ENCODE assay signal across 14 mouse cellular contexts in the genomic region with DNA sequence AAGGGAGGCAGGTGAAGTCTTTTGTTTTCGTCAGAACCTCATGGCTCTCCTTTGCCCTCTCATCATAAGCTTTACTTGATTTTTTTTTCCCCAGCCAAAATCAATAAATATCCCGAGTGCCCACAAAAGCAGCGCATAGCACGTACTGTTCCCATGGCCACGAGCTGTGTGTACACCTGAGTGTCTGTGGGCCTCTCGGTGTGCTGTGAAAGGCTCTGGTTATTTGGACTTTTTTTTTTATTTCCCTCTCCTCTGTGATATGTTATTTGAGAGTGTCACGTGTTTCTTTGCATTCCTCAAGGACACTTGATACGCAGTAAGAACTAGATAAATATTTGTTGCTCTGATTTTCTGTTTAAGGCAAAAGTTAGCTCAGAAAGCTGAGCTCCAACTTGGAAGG. TPM values are rescaled to one million over a fixed set of nuclear protein-coding genes. Genes with fewer than 3 reads are reported as not detected.
DNase-seq lines count a peak whose midpoint lies in the region; ATAC-seq and TF ChIP-seq lines count a peak whose summit lies in the region.
"Had no signal": no experiment of that assay in that cellular context is flagged by ENCODE, and none has a peak within 500 bp of the region (broad histone marks: within the 10 kb centered on the region; RNA-seq: fewer than 3 reads in every experiment).

No protein-coding gene starts in this region.

- no peak for TF ChIP-seq CTCF in lung, adult 2 months (IDR thresholded peaks at IDR 0.05; ENCODE audit: insufficient read depth, low read length)

- H3K9me3 ChIP-seq in liver, embryonic 16.5 days (replicated peaks; ENCODE audit: control insufficient read depth, low read length), result no peaks in the 10 kb centered on the region
- no peaks in the 10 kb centered on the region for H3K9me3 ChIP-seq in liver, embryonic 12.5 days (replicated peaks)
- H3K9me3 ChIP-seq in stomach, embryonic 15.5 days, result no peaks in the 10 kb centered on the region
- H3K9me3 ChIP-seq: liver, embryonic 15.5 days had no signal

- peak; percentile 66 for DNase-seq in heart, adult 11 months
- DNase-seq in heart, postnatal 25 days (ENCODE audit: low spot score), result no peak
- DNase-seq in lung, adult 2 months, result peak; percentile 64
- DNase-seq in ovary, postnatal 14 days (ENCODE audit: low spot score), result no peak
- DNase-seq in testis, postnatal 10 days (ENCODE audit: low spot score), result no peak
- DNase-seq: adrenal gland, adult 2 months; forebrain, postnatal 0 days; gastrocnemius, postnatal 36 days; kidney, adult 11 months; thymus, postnatal 25 days had no signal

- no peak overlapping the region for H3K4me2 ChIP-seq in liver, embryonic 16.5 days (ENCODE audit: low read depth, low read length)
- H3K4me2 ChIP-seq in liver, embryonic 12.5 days, result no peak overlapping the region
- H3K4me2 ChIP-seq in stomach, embryonic 15.5 days, result peak overlapping the region; percentile 19; the same call in 1 of the 2 replicates
- H3K4me2 ChIP-seq: liver, embryonic 15.5 days had no signal

- no peak overlapping the region for H3K4me3 ChIP-seq in liver, embryonic 16.5 days (ENCODE audit: low read depth, low read length)
- no peak overlapping the region for H3K4me3 ChIP-seq in liver, embryonic 12.5 days
- no peak overlapping the region for H3K4me3 ChIP-seq in lung, adult 2 months (replicated peaks; ENCODE audit: extremely low read depth, low read depth, low read length)
- no peak overlapping the region for H3K4me3 ChIP-seq in stomach, embryonic 15.5 days (replicated peaks)
- H3K4me3 ChIP-seq: liver, embryonic 15.5 days had no signal

- 0 out of 2 replicates have a peak, but pooled peaks have one; percentile 39 for ATAC-seq in liver, embryonic 16.5 days (ENCODE audit: low read depth)
- no peak for ATAC-seq in liver, embryonic 12.5 days
- ATAC-seq in stomach, embryonic 15.5 days (ENCODE audit: insufficient read depth, low FRiP score, low read depth), result peak; percentile 59; the same call in 1 of the 2 replicates
- ATAC-seq: forebrain, postnatal 0 days had no signal

- WGBS in liver, embryonic 16.5 days (ENCODE audit: insufficient replicate concordance), result 75% methylated on average over 8 of the region's 8 CpGs
- WGBS in liver, embryonic 12.5 days (ENCODE audit: insufficient replicate concordance), result 81% methylated on average over 8 of the region's 8 CpGs
- WGBS in lung, adult 2 months, result 49% methylated on average over 8 of the region's 8 CpGs
- 52% methylated on average over 8 of the region's 8 CpGs for WGBS in stomach, embryonic 15.5 days

- TF ChIP-seq POLR2A in lung, adult 2 months (IDR thresholded peaks at IDR 0.05; ENCODE audit: borderline replicate concordance, extremely low read depth, low read depth, low read length), result no peak

- no peak overlapping the region for H3K27ac ChIP-seq in liver, embryonic 16.5 days (ENCODE audit: low read length)
- H3K27ac ChIP-seq in liver, embryonic 12.5 days, result no peak overlapping the region
- peak overlapping the region; percentile 45 for H3K27ac ChIP-seq in stomach, embryonic 15.5 days
- H3K27ac ChIP-seq: liver, embryonic 15.5 days had no signal

- H3K36me3 ChIP-seq in liver, embryonic 16.5 days (ENCODE audit: control insufficient read depth, insufficient read depth), result no peaks in the 10 kb centered on the region
- no peaks in the 10 kb centered on the region for H3K36me3 ChIP-seq in liver, embryonic 12.5 days
- no peaks in the 10 kb centered on the region for H3K36me3 ChIP-seq in stomach, embryonic 15.5 days
- H3K36me3 ChIP-seq: liver, embryonic 15.5 days had no signal

- H3K27me3 ChIP-seq in liver, embryonic 16.5 days (ENCODE audit: control insufficient read depth, insufficient read depth, low read depth, low read length), result no peaks in the 10 kb centered on the region
- no peaks in the 10 kb centered on the region for H3K27me3 ChIP-seq in liver, embryonic 12.5 days (replicated peaks)
- no peaks in the 10 kb centered on the region for H3K27me3 ChIP-seq in stomach, embryonic 15.5 days (replicated peaks)
- H3K27me3 ChIP-seq: liver, embryonic 15.5 days had no signal

- no peaks in the 10 kb centered on the region; the same call in 1 of the 2 replicates for H3K4me1 ChIP-seq in liver, embryonic 16.5 days (ENCODE audit: control insufficient read depth, low read depth, low read length)
- H3K4me1 ChIP-seq in liver, embryonic 12.5 days, result peaks cover 28% of the 10 kb centered on the region
- H3K4me1 ChIP-seq in lung, adult 2 months (ENCODE audit: control insufficient read depth, insufficient read depth, low read length), result peaks cover 36% of the 10 kb centered on the region
- peaks cover 2% of the 10 kb centered on the region; the same call in 1 of the 2 replicates for H3K4me1 ChIP-seq in stomach, embryonic 15.5 days

- no peak overlapping the region for H3K9ac ChIP-seq in liver, embryonic 16.5 days (ENCODE audit: low read depth, low read length)
- H3K9ac ChIP-seq in liver, embryonic 12.5 days, result no peak overlapping the region
- H3K9ac ChIP-seq in stomach, embryonic 15.5 days, result no peak overlapping the region
- H3K9ac ChIP-seq: forebrain, postnatal 0 days; liver, embryonic 15.5 days had no signal

- intact Hi-C loops in heart, postnatal 25 days (cut with DNase I), result no loop called here

RNA-seq across cellular contexts. Expression of a gene that starts 11.0 kb away (rescaled TPM):
- 10 to 100 TPM; 40.4 to 45.4 TPM for total RNA-seq in heart, postnatal 25 days (2021)
- 10.6 and 12.1 TPM in 2 replicates for polyA plus RNA-seq in liver, embryonic 16.5 days (2015; fragmentation: Nextera tagmentation; extraction: Ambion mirVana)
- 14.8 and 17.5 TPM in 2 replicates for polyA plus RNA-seq in liver, embryonic 12.5 days (2016; fragmentation: Nextera tagmentation; extraction: Ambion mirVana)
- polyA plus RNA-seq in lung, adult 2 months (2012; rRNA removed), result 20.5 and 24.6 TPM in 2 replicates
- polyA plus RNA-seq in stomach, embryonic 15.5 days (2015; fragmentation: Nextera tagmentation; extraction: Ambion mirVana), result 31.5 and 34.5 TPM in 2 replicates

Comparison
In these comparisons a context has a peak if more than half of its experiments do, and no peak if none do; other contexts are left out.
1. DNase-seq: peak in heart, adult 11 months (single experiment) and lung, adult 2 months (single experiment); none in heart, postnatal 25 days (single experiment), ovary, postnatal 14 days (single experiment) and testis, postnatal 10 days (single experiment).